Mouse (Mus musculus): ENCODE results near the gene Immp2l.

The Immp2l gene

DNA sequence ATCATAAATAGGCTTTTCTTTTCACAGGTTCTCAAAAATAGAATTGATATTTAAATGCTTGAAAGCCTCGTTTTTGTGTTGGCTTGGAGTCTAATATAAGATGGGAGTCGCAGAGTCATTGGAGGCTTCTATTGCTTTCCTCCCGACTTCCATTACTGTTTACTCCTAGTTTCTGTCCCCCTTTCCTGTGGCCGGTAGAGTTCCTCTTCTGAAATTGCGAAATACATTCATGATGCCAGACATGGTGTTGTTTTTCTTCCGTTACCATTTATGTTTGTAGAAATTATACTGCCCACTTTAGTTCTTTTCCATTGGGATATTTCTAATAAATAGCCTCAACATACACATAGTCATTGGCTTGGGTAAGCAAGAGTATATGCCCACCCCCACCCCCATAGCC is 289.5 kb downstream of the Immp2l start:
- in situ Hi-C loops (cut with MboI, MseI) = no loop called here

DNA sequence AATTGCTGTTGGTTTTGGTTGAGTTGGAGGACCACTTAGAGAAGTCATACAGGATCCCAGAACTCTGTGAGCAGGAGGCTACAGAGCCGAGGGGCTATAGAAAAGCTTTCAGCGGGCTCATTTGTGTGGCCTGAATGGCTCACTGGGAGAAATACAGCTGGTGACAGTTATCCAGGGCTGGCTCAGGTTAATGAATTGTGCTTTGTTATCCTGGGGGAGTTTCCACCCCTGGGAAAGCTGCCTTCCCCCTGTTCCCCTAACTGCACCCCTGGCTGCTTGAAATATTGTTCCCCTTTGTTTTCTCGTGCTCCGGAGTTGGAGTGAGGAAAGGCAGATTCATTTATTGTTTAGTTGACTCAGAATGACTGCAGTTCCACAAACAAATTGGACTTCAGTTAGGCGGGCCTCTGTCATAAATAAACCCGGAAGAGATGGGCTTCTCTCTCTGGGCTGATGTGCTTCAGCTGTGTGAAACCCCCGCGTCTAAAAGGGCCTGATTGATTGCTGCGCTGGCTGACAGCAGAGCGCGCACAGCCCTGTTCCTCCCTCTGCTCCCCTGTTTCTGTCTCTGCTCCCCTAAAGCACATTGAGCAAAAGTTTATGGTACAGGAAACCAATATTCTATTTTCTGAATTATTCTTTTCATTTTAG is 291.0 kb downstream of the Immp2l start:
- in situ Hi-C loops (cut with MboI, MseI) = no loop called here

DNA sequence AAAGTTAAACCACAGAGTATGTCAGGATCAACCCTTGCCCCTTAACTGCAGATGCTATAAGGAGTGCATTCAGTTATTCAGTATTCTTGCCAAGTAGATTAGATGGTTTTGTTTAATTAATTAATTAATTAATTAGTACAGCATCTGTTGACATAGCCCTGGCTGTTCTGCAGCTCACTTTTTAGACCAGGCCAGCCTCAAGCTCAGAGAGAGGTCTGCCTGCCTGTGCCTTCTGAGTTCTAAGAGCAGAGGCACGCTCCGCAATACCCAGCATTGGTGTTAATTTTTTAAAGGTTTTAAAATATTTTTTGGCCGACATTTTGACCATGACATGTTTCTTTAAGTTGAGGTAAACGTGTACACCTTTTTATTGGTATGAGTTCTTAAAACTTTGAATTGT is 292.0 kb downstream of the Immp2l start:
- in situ Hi-C loops (cut with MboI, MseI) = no loop called here

DNA sequence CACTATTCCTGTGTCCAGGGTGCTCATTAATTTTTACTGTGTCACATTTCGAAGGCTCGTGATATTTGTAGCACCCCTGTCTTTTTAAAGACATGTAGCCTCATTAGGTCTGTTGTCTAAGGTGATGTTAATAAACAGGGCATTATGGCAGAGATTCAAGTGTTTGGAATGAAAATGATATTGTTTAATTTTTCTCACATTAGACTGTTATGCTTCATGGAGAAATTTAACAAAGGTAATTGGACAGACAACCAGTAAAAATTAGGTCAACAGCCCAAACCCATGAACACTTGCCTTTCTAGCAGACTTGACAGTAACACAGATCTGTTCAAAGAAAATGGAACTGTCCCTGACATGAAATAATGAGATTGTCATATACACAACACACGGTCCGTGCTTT is 292.5 kb downstream of the Immp2l start:
- in situ Hi-C loops (cut with MboI, MseI) = no loop called here

DNA sequence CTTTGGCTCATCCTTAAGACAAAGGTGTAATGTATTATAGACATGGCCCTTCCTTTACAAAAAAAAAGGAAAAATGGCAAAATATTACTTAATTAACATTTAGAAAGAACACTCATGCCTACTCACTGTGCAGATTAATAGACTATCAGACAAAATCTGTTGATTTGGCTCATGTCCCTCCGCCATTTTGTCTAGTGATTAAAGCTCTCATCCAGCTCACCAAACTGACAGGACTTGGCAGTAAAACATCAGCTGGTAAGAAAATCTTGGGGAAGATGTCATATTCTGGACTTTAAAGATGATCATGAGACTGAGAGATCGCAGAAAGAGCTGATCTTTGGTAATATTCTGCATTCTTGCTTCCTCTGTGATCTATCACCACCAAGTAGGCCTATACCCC is 293.5 kb downstream of the Immp2l start:
- in situ Hi-C loops (cut with MboI, MseI) = no loop called here

DNA sequence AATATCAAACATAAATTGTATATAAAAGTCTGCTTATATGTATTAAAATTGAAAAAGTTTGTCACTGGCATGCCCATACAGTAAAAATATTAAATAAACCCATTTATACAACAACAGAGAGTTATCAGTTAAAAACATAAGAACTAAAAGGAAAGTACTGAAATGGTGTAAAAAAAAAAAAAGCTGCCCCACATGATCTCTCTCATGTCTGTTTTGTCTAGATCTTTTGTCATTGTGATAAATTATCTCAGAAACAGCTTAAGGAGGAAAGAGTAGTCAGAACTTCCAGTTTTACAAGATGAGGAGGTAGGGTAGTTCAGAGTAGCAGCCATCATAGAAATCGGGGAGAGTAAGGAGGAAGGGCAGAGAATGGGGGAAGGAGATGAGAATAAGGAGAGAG is 298.1 kb downstream of the Immp2l start:
- in situ Hi-C loops (cut with MboI, MseI) = no loop called here

DNA sequence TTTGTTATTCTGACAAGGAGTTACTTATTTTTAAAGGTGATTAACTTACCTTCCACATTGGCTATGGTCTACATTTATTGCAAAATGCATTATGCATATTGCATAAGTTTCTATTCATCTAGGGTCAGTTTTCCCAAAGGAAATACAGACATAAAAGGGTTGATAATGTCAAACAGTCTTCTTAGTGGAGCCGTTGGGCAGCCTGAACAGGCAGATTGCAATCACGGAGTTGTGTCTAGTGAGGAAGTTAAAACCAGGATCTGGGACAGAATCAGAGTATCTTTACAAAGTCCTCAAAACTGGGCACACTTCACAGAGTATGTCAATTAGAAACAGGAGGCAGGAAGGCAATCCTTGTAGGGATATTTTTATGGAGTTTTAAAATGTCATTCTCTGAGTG is 300.5 kb downstream of the Immp2l start:
- in situ Hi-C loops (cut with MboI, MseI) = no loop called here

DNA sequence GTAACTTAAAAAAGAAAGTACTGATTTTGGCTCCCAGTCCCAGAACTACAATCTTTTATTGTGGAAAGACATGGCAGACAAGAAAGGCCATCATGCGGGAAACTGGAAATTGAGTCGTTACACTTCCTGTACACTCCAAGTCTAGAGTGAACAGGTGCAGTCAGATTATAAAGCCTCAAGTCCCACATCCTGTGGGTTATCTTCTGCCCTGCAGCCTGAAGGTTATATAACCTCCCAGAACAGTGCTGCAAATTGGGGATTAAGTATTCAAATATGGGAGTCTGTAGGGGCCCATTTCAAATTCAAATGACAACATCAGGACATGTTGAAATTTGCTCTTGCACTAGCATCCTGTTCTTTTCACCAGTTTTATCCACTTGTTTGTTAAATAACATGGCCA is 301.9 kb downstream of the Immp2l start:
- in situ Hi-C loops (cut with MboI, MseI) = no loop called here

DNA sequence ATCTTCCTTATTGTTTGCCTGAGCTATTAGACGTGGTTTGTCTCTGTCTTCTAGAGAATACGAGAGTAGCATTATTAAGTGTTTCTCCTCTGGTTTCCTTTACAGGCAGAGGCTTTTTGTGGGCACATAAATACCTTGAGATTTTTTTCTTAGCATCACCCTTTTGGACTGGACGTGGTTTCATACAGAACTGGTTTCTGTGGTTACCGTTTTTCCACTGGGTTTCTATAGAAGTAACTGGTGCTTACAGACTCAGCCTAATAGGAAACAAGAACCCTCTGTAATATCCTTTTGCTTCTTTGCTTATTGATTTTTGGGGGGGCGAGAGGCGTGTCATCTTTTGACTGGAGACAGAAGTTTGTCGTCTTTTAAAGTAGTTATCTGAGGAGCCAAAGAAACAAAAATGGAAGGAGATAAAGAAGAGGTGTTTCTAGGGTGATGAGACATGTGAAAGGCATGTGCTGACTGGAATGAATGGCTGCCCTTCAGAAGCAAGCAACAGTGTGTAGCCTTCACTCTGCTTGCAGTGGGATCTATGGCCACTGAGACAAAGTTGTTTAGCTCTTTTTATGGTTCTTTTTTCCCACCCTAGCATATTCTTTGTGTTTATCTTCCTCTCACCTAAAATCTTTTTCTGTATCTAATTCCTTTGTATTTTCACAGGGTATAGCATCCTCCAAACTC is 307.2 kb downstream of the Immp2l start:
- in situ Hi-C loops (cut with MboI, MseI) = no loop called here

DNA sequence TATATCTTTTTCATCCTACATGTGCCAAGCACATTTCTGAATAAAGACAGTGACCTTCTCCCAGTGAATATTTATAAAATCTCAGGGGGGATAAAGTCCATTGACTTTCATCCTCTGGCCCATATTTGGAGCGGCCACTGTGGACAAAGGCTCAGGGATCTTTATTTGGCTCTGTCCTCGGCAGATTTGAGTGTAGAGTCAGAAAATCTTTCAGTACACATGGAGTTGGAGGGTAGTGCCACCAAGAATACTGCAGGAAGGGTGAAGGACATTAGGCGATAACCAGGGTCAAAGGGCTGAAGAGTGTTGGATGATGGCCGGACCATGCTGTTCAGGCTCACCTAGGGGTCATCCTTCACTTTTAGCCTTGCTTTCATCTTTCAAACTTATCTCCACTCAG is 321.7 kb downstream of the Immp2l start:
- in situ Hi-C loops (cut with MboI, MseI) = no loop called here

DNA sequence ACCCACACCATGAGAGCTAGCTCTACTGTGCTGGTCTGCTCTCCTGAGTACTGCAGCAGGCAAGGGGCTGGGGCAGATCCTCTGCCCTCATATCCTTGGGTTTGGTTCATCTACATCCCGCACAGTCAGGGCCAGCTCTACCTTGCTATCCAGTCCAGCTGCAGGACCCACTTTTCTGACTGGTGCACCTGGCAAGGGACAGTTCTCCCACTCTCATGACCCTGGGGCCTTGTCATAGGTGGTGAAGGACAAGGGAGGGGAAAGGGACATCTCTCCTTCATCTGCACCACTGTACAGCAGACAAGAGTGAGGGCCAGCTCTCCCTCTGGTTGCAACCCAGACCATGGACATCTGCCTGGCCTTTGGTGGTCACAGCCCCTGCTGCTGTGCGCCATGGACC is 323.6 kb downstream of the Immp2l start:
- in situ Hi-C loops (cut with MboI, MseI) = no loop called here

DNA sequence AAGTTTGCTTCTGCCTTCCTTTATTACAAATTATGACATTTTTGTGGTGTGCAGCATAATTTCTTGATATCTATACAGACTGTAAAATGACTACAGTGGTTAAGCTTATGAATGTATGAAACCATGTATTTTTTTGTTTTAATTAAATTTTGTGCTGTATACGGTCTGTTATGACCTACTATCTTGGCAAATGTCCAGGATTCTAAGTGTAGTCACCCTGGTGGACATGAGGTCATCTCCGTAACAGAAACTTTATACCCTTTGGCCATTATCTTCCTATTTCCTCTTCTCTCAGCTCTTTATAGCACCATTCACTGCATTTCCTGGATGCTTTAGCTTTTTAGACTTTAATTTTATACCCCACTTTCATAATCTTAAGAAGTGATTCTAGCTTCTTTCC is 325.5 kb downstream of the Immp2l start:
- in situ Hi-C loops (cut with MboI, MseI) = no loop called here

DNA sequence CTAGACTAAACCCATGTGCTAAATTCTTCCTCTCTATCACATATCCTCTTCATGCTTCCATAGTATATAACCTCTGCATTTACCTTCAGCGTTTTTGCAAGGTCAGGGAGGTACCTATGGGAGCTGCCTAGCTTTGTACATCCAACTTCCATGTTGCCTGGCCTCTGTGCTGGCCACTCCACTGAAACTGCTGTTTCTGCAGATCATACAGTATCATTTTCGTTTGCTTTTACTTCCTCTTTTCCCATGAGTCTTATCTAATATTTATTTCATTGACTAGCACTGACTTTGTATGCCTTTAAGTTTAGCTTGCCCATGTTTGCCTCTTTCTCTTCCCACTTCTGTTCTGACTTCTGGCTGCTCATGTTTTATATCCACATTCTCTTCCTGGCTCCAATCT is 325.9 kb downstream of the Immp2l start:
- in situ Hi-C loops (cut with MboI, MseI) = no loop called here

DNA sequence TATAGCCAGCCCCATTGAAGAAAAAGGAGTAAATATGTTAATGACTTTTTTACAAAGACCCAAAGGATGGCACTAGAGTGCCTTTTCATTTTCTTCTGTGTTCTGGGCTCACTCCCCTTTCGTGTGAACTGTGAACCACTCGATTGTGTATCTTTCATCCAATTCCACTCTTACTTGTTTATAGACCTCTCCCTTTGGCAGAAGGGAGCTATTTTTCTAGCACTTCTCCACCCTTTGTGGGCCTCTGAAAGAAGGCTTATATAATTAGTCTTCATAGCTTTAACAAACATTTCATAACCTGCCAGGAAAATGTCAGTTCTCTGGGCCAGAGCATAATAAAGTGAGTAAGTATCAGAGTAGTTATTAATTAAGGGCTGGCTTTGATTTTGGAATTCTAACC is 327.4 kb downstream of the Immp2l start:
- in situ Hi-C loops (cut with MboI, MseI) = no loop called here

DNA sequence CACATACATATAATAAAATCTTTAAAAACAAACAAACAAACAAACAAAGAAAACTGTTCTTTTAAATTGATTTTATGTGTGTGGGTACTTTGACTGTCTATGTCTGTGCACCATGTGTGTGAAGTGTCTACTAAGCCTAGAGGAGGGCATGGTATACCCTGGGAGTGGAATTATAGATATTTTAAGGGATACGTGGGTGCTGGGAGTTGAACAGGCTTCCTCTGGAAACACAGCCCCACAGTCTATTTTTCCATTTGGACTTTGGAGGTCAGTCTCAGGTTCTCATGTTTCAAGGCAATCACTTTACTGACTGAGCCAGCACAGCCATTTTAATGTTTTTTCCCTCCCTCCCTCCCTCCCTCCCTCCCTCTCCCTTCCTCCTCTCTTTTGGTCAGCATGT is 331.0 kb downstream of the Immp2l start:
- in situ Hi-C loops (cut with MboI, MseI) = no loop called here

DNA sequence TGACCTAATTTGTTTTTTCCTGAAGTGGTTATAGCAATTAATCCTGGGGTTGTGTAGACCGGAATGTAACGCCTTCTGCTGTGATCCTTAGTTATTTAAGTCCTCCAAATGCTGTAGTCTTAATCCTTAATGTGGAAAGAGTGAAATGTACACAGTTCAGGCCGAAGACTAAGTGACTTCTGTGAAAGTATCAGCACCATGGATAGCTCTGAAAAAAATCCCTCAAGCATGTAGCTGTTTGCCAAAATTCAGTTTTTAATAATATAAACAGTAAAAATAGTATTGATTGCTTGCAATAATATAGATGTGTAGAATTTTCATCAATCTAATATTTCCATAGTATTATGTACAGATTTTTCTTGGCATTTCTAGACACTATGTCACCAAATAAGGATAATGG is 332.1 kb downstream of the Immp2l start:
- in situ Hi-C loops (cut with MboI, MseI) = no loop called here

DNA sequence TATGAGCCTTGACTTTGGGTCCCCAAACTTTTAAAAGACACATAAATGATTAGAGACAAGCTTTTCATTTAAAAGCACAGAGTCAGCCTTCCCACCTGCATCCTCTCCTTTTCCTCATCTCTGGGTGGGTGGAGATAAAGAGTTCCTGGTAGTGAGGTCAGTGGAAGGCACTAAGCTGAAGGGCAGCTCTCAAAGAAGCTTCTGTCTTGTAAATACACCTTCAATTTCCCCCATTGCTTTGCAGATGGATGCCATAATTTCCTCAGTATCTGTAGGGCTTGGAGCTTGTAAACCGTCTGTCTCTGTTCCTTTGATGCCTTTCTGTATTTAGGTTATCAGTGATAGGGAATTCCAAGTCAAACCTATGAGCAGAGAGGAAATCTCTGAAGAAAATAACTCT is 362.8 kb downstream of the Immp2l start:
- in situ Hi-C loops (cut with MboI, MseI) = no loop called here

DNA sequence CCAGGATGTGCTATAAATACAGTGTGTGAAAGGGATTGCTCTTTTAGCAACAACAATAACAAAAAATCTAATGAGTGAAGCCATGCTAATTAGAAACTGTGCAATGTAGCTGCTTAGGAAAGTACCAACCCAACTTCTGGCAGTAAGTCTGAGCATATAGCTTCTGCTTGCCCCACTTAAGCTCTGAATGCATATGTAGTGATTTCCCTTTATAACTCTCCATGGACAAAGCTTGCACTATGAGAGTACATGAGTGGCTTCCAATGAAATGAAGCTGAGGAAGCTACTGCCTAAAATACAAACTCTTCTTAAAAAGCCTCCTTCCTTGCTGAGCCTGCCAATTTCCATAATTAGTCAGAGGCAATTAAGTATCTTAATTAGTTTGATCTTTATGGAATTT is 370.3 kb downstream of the Immp2l start:
- in situ Hi-C loops (cut with MboI, MseI) = no loop called here

DNA sequence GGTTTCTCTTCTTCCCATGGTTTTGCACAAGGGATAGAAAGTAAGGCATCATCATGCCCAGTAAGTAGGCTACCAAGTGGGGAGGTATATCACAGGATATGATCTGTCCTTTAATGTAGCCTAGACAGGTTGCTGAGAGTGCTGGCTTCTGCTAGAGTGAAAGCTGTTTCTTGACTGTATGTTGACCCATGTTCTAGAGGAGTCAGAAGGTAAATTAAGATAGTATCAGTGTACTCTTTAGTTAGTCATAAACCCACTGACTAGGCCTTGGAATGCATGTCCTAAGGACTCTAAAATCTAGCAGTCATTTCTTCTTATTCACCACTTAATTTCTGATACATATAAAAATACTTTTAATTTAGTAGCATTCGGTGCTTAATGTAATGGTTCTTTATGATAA is 377.2 kb downstream of the Immp2l start:
- in situ Hi-C loops (cut with MboI, MseI) = no loop called here

DNA sequence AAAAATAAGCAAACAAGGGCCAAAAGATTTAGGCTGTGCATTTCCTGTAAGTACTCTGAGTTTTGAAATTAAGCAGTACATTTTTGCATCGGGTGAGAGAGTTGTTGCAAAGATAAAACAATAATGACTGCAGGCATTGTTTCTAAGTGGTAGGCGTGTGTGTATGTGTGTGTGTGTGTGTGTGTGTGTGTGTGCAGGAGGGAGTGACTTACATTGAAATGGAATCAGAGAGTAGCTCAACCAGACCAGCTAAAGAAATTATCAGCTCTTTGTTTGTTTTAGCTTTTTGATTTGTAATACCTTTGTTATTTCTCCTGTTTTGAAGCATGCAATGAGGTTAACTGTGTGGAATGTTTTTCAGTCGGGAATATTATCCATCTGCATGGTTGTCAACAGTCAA is 378.0 kb downstream of the Immp2l start:
- in situ Hi-C loops (cut with MboI, MseI) = no loop called here

DNA sequence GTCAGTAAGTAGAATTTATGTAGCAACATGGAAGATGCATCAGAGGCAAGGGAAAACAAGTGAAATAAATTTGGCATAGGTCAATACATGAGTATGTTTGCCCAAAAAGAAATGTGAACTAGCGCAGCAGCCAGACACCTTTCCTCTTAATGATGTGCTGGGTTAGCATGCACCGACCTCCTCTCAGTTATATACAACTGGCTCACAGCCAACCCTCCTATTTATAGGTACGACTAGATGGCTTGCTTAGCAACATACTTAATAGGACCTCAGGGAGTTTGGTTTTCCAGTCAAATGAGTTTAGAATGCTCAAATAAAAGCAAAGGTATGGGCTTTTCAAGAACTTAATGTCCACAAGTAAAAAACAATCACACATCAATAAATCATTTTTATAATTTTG is 385.5 kb downstream of the Immp2l start:
- in situ Hi-C loops (cut with MboI, MseI) = no loop called here

DNA sequence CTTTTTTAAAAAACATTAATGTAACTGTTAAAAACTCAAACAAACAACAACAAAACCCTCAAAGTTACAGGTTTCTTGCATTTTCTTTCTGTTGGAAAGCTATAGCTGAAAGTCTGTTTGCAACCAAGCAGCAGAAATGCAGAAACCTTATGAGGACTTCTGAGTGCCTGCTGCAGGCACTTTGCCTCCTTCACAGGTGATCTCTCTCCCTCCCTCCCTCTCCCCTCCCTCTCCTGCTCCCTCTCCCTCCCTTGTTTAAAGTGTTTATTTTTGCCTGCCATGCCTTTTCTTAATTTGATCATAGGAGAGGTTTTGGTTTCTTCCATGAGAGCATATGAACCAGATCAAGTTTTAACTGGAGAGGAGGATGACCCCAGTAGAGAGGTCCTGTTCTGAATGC is 392.7 kb downstream of the Immp2l start:
- in situ Hi-C loops (cut with MboI, MseI) = no loop called here

DNA sequence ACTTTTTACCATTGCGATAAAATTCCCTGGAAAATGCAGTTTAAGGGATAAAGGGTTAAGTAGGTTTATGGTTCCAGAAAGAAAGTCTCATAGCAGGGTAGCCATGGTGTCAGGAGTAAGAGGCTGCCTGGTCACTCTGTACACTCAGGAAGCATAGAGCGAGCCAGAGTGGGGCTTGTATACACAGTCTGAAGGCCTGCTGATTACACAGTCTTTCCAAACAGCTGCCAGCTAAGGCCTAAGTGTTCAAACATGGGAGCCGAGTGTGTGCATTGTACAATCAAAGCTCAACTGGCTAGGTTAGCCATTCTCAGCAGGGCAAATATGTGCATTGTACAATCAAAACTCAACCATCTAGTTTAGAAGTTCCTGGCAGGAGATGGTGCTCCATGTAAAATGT is 393.2 kb downstream of the Immp2l start:
- in situ Hi-C loops (cut with MboI, MseI) = no loop called here

DNA sequence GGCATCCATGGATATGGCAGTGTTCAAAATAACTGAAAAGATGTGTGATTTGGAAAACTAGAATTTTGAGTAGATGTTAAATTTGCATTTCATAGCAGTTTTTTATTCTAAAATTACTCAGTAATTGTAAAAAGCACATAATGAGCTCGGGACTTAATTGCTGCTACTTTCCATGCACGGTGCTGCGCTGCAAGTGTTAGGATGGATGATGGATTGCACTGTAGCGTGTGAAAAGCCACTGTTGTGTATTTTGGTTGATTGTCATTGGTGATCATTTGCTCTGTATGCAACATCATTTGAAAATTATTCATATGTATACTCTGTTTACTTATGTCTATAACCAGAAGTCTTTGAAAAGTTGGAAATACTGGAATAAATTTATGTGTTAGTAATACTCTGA is 394.1 kb downstream of the Immp2l start:
- in situ Hi-C loops (cut with MboI, MseI) = no loop called here
